ENCODE assay signal across 13 mouse cellular contexts in the genomic region with DNA sequence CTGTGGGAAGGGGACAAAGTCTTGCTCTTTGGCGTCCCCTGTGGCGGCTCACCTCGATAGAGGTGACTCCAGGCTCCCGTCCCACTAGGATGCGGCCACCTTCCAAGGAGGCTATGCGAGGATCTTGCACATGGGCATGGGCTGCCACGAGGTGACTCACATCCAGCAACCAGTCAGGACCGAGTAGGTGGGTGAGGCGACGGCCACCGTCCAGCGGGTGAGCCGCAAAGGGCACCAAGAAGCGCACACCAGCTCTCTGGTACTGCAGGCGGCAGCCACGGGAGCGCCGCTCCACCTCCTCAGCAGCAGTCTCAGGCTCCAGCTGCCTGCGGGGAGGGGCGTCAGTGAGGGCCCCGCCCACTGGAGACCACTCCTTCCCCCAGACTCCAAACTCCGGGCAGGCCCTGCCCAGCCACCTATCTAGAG. TPM values are rescaled to one million over a fixed set of nuclear protein-coding genes. Genes with fewer than 3 reads are reported as not detected.
A peak's percentile ranks its signal among the peaks of the same experiment; 100 is the strongest.
DNase-seq lines count a peak whose midpoint lies in the region; ATAC-seq and TF ChIP-seq lines count a peak whose summit lies in the region.
"Had no signal": no experiment of that assay in that cellular context is flagged by ENCODE, and none has a peak within 500 bp of the region (broad histone marks: within the 10 kb centered on the region; RNA-seq: fewer than 3 reads in every experiment).

No protein-coding gene starts in this region.

- H3K27ac ChIP-seq in heart, embryonic 16.5 days (ENCODE audit: low read length) = no peak overlapping the region
- no peak overlapping the region for H3K27ac ChIP-seq in midbrain, postnatal 0 days (ENCODE audit: low read depth, low read length)
- no peak overlapping the region for H3K27ac ChIP-seq in midbrain, embryonic 16.5 days (ENCODE audit: low read length)
- no peak overlapping the region for H3K27ac ChIP-seq in embryonic facial prominence, embryonic 13.5 days
- H3K27ac ChIP-seq: macrophage; neural tube, embryonic 15.5 days had no signal

- no peaks in the 10 kb centered on the region for H3K4me1 ChIP-seq in heart, embryonic 16.5 days (ENCODE audit: control insufficient read depth, insufficient read depth, low read length)
- H3K4me1 ChIP-seq in midbrain, postnatal 0 days (ENCODE audit: insufficient read depth, low read length) = no peaks in the 10 kb centered on the region
- no peaks in the 10 kb centered on the region for H3K4me1 ChIP-seq in midbrain, embryonic 16.5 days (ENCODE audit: control insufficient read depth, insufficient read depth, low read length)
- H3K4me1 ChIP-seq in embryonic facial prominence, embryonic 13.5 days = no peaks in the 10 kb centered on the region; the same call in 1 of the 2 replicates
- H3K4me1 ChIP-seq: neural tube, embryonic 15.5 days had no signal

- peak; percentile 26; the same call in 1 of the 2 replicates for TF ChIP-seq CTCF in midbrain, postnatal 0 days (IDR thresholded peaks at IDR 0.05)

- no peak overlapping the region for H3K9ac ChIP-seq in heart, embryonic 16.5 days (ENCODE audit: low read length)
- H3K9ac ChIP-seq in midbrain, postnatal 0 days (replicated peaks; ENCODE audit: low read length, poor library complexity, severe bottlenecking) = no peak overlapping the region
- H3K9ac ChIP-seq in midbrain, embryonic 16.5 days (ENCODE audit: low read depth, low read length) = no peak overlapping the region
- no peak overlapping the region for H3K9ac ChIP-seq in embryonic facial prominence, embryonic 13.5 days
- H3K9ac ChIP-seq: neural tube, embryonic 15.5 days had no signal

- no peak overlapping the region for H3K4me2 ChIP-seq in heart, embryonic 16.5 days (ENCODE audit: low read depth, low read length)
- H3K4me2 ChIP-seq in midbrain, postnatal 0 days (ENCODE audit: low read depth, low read length, poor library complexity, severe bottlenecking) = no peak overlapping the region
- no peak overlapping the region for H3K4me2 ChIP-seq in midbrain, embryonic 16.5 days (ENCODE audit: low read length)
- no peak overlapping the region for H3K4me2 ChIP-seq in embryonic facial prominence, embryonic 13.5 days
- H3K4me2 ChIP-seq: neural tube, embryonic 15.5 days had no signal

- H3K27me3 ChIP-seq in heart, embryonic 16.5 days (ENCODE audit: control insufficient read depth, insufficient read depth, low read length) = no peaks in the 10 kb centered on the region
- H3K27me3 ChIP-seq in midbrain, postnatal 0 days (ENCODE audit: insufficient read depth, low read length) = no peaks in the 10 kb centered on the region
- H3K27me3 ChIP-seq in midbrain, embryonic 16.5 days (ENCODE audit: control insufficient read depth, insufficient read depth, low read depth, low read length) = no peaks in the 10 kb centered on the region
- H3K27me3 ChIP-seq in embryonic facial prominence, embryonic 13.5 days = no peaks in the 10 kb centered on the region
- H3K27me3 ChIP-seq: neural tube, embryonic 15.5 days had no signal

- ATAC-seq in heart, embryonic 16.5 days (replicated peaks; ENCODE audit: extremely low read depth, insufficient read depth, low FRiP score) = 0 out of 2 replicates have a peak, but pooled peaks have one; percentile 3
- ATAC-seq in midbrain, postnatal 0 days (ENCODE audit: low FRiP score) = no peak; the same call in 1 of the 2 replicates
- no peak for ATAC-seq in midbrain, embryonic 16.5 days
- ATAC-seq in embryonic facial prominence, embryonic 13.5 days (ENCODE audit: insufficient number of reproducible peaks, insufficient read depth, low FRiP score, low TSS enrichment, low read depth) = 0 out of 2 replicates have a peak, but pooled peaks have one; percentile 4

- 48% methylated on average over 22 of the region's 22 CpGs for WGBS in heart, embryonic 16.5 days
- WGBS in midbrain, postnatal 0 days = 48% methylated on average over 22 of the region's 22 CpGs
- WGBS in midbrain, embryonic 16.5 days = 47% methylated on average over 22 of the region's 22 CpGs
- 53% methylated on average over 22 of the region's 22 CpGs for WGBS in embryonic facial prominence, embryonic 13.5 days

- no peaks in the 10 kb centered on the region for H3K9me3 ChIP-seq in heart, embryonic 16.5 days (replicated peaks; ENCODE audit: control insufficient read depth, low read length)
- H3K9me3 ChIP-seq in midbrain, postnatal 0 days (ENCODE audit: low read length) = no peaks in the 10 kb centered on the region
- no peaks in the 10 kb centered on the region for H3K9me3 ChIP-seq in midbrain, embryonic 16.5 days (replicated peaks; ENCODE audit: control insufficient read depth, low read length, poor library complexity, severe bottlenecking)
- no peaks in the 10 kb centered on the region for H3K9me3 ChIP-seq in embryonic facial prominence, embryonic 13.5 days
- H3K9me3 ChIP-seq: neural tube, embryonic 15.5 days had no signal

- peaks cover 47% of the 10 kb centered on the region for H3K36me3 ChIP-seq in heart, embryonic 16.5 days (ENCODE audit: control insufficient read depth, insufficient read depth)
- H3K36me3 ChIP-seq in midbrain, postnatal 0 days (ENCODE audit: insufficient read depth, low read length) = peaks cover 79% of the 10 kb centered on the region
- peaks cover 55% of the 10 kb centered on the region for H3K36me3 ChIP-seq in midbrain, embryonic 16.5 days (ENCODE audit: control insufficient read depth, insufficient read depth, low read length)
- H3K36me3 ChIP-seq in embryonic facial prominence, embryonic 13.5 days = peaks cover 96% of the 10 kb centered on the region

- no peak overlapping the region for H3K4me3 ChIP-seq in heart, embryonic 16.5 days (ENCODE audit: low read length)
- no peak overlapping the region for H3K4me3 ChIP-seq in midbrain, postnatal 0 days (ENCODE audit: low read depth, low read length)
- H3K4me3 ChIP-seq in midbrain, embryonic 16.5 days (ENCODE audit: low read depth, low read length) = no peak overlapping the region
- H3K4me3 ChIP-seq in embryonic facial prominence, embryonic 13.5 days = no peak overlapping the region
- H3K4me3 ChIP-seq: neural tube, embryonic 15.5 days had no signal

- DNase-seq in heart, adult 18-20 months = no peak
- no peak for DNase-seq in midbrain, postnatal 0 days (ENCODE audit: low spot score)
- no peak for DNase-seq in adrenal gland, adult 18-20 months (ENCODE audit: low spot score in 2 of 2)
- no peak for DNase-seq in spleen, adult 12 weeks (ENCODE audit: low spot score)
- DNase-seq: adrenal gland, adult 2 months; gastrocnemius, postnatal 10 days; heart, postnatal 4 days; thymus, postnatal 25 days had no signal

RNA-seq across cellular contexts. Expression of gene Tmem132a, which starts 9.7 kb away (rescaled TPM):
- polyA plus RNA-seq in heart, embryonic 16.5 days (2015; fragmentation: Nextera tagmentation; extraction: Ambion mirVana) = 36.7 and 47.0 TPM in 2 replicates
- 10 to 100 TPM; 10.1 to 10.3 TPM for total RNA-seq in heart, adult 18-20 months (2021)
- 403 and 429 TPM in 2 replicates for total RNA-seq in midbrain, postnatal 0 days (2014; rRNA removed)
- polyA plus RNA-seq in midbrain, postnatal 0 days (2015; fragmentation: Nextera tagmentation; extraction: Ambion mirVana) = 207 and 213 TPM in 2 replicates
- 242 and 267 TPM in 2 replicates for polyA plus RNA-seq in midbrain, embryonic 16.5 days (2015; fragmentation: Nextera tagmentation; extraction: Ambion mirVana)
- polyA plus RNA-seq in embryonic facial prominence, embryonic 13.5 days (2015; fragmentation: Nextera tagmentation; extraction: Ambion mirVana) = 99.9 and 107 TPM in 2 replicates
- 10 to 100 TPM; 17.1 to 28.0 TPM for total RNA-seq in adrenal gland, adult 18-20 months (2021)

RNA-seq across cellular contexts. Expression of gene Slc15a3, which starts 20.6 kb away (rescaled TPM):
- 0.42 and 0.92 TPM in 2 replicates for polyA plus RNA-seq in heart, embryonic 16.5 days (2015; fragmentation: Nextera tagmentation; extraction: Ambion mirVana)
- total RNA-seq in heart, adult 18-20 months (2021) = 1 to 10 TPM; 2.1 TPM
- total RNA-seq in midbrain, postnatal 0 days (2014; rRNA removed) = 1.3 and 1.7 TPM in 2 replicates
- polyA plus RNA-seq in midbrain, postnatal 0 days (2015; fragmentation: Nextera tagmentation; extraction: Ambion mirVana) = 0.33 and 0.56 TPM in 2 replicates
- polyA plus RNA-seq in midbrain, embryonic 16.5 days (2015; fragmentation: Nextera tagmentation; extraction: Ambion mirVana) = 0.27 and 0.30 TPM in 2 replicates
- polyA plus RNA-seq in embryonic facial prominence, embryonic 13.5 days (2015; fragmentation: Nextera tagmentation; extraction: Ambion mirVana) = 0.34 and 0.41 TPM in 2 replicates
- 1 to 10 TPM; 3.1 to 6.5 TPM for total RNA-seq in adrenal gland, adult 18-20 months (2021)

RNA-seq across cellular contexts. Expression of gene Tmem109, which starts 21.7 kb away (rescaled TPM):
- 108 and 112 TPM in 2 replicates for polyA plus RNA-seq in heart, embryonic 16.5 days (2015; fragmentation: Nextera tagmentation; extraction: Ambion mirVana)
- 100 to 1,000 TPM; 104 to 113 TPM for total RNA-seq in heart, adult 18-20 months (2021)
- 21.3 and 22.9 TPM in 2 replicates for total RNA-seq in midbrain, postnatal 0 days (2014; rRNA removed)
- polyA plus RNA-seq in midbrain, postnatal 0 days (2015; fragmentation: Nextera tagmentation; extraction: Ambion mirVana) = 39.2 and 39.3 TPM in 2 replicates
- 47.0 TPM in 2 replicates for polyA plus RNA-seq in midbrain, embryonic 16.5 days (2015; fragmentation: Nextera tagmentation; extraction: Ambion mirVana)
- 82.6 and 87.1 TPM in 2 replicates for polyA plus RNA-seq in embryonic facial prominence, embryonic 13.5 days (2015; fragmentation: Nextera tagmentation; extraction: Ambion mirVana)
- 100 to 1,000 TPM; 110 to 148 TPM for total RNA-seq in adrenal gland, adult 18-20 months (2021)

RNA-seq across cellular contexts. Expression of gene Cd6, which starts 30.2 kb away (rescaled TPM):
- 0.91 and 4.3 TPM in 2 replicates for polyA plus RNA-seq in heart, embryonic 16.5 days (2015; fragmentation: Nextera tagmentation; extraction: Ambion mirVana)
- 1 to 10 TPM in 1 of 2 experiments, under 1 TPM in 1; 0.17 to 1.2 TPM for total RNA-seq in heart, adult 18-20 months (2021)
- total RNA-seq in midbrain, postnatal 0 days (2014; rRNA removed) = not detected in 2 replicates
- polyA plus RNA-seq in midbrain, postnatal 0 days (2015; fragmentation: Nextera tagmentation; extraction: Ambion mirVana) = 0.22 TPM in 1 of 2 replicates, not detected in the other
- polyA plus RNA-seq in midbrain, embryonic 16.5 days (2015; fragmentation: Nextera tagmentation; extraction: Ambion mirVana) = 0.06 TPM in 1 of 2 replicates, not detected in the other
- polyA plus RNA-seq in embryonic facial prominence, embryonic 13.5 days (2015; fragmentation: Nextera tagmentation; extraction: Ambion mirVana) = 0.08 and 0.15 TPM in 2 replicates
- total RNA-seq in adrenal gland, adult 18-20 months (2021) = under 1 TPM in 1 of 2 experiments, not detected in 1; 0.32 TPM
- total RNA-seq: adrenal gland, adult 2 months had no signal
- polyA plus RNA-seq: neural tube, embryonic 15.5 days had no signal

RNA-seq across cellular contexts. Expression of gene Prpf19, which starts 34.9 kb away (rescaled TPM):
- polyA plus RNA-seq in heart, embryonic 16.5 days (2015; fragmentation: Nextera tagmentation; extraction: Ambion mirVana) = 35.9 and 37.7 TPM in 2 replicates
- total RNA-seq in heart, adult 18-20 months (2021) = 100 to 1,000 TPM; 237 to 251 TPM
- total RNA-seq in midbrain, postnatal 0 days (2014; rRNA removed) = 281 and 298 TPM in 2 replicates
- 37.8 and 38.1 TPM in 2 replicates for polyA plus RNA-seq in midbrain, postnatal 0 days (2015; fragmentation: Nextera tagmentation; extraction: Ambion mirVana)
- 38.9 and 40.1 TPM in 2 replicates for polyA plus RNA-seq in midbrain, embryonic 16.5 days (2015; fragmentation: Nextera tagmentation; extraction: Ambion mirVana)
- 45.3 and 47.5 TPM in 2 replicates for polyA plus RNA-seq in embryonic facial prominence, embryonic 13.5 days (2015; fragmentation: Nextera tagmentation; extraction: Ambion mirVana)
- 100 to 1,000 TPM; 120 to 168 TPM for total RNA-seq in adrenal gland, adult 18-20 months (2021)

Comparison
In these comparisons a context has a peak if more than half of its experiments do, and no peak if none do; other contexts are left out.
1. ATAC-seq: peak in heart, embryonic 16.5 days (single experiment) and embryonic facial prominence, embryonic 13.5 days (single experiment); none in midbrain, postnatal 0 days (single experiment) and midbrain, embryonic 16.5 days (single experiment).